Mouse (Mus musculus): ENCODE measurements around the gene Nup155. TPM values are rescaled to one million over a fixed set of nuclear protein-coding genes. Genes with fewer than 3 reads are reported as not detected.
"Not testable (repeated sequence)": the region's sequence is repeated elsewhere in the genome, so short reads cannot be mapped to it uniquely, and the experiment has no call there.

The Nup155 gene
- total and polyA plus RNA-seq, 3 experiments, result 5.0 to 95.7 (median 87.6) TPM

DNA sequence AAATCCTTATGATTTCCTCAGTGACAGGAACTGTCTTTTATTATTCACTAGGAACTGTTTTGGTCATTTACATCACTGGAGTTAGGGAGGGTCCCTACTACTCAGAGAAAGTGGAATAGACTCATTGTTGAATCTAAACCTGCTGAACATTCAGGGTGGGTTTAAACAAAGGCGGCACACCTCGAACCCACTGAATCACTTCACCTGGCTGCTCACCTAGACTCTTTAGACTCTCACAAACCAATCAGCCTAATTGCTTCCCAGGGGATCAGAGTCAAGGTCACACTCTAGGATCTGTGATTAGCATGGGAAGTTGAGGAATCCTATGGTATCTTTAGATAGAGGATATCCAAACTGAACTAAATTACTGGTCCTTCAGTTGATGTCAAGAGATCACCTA is 18.4 kb upstream of the Nup155 start:
- Histone ChIP-seq H3K9me3 (replicated peaks) (no peaks in the 10 kb centered on the region), H3K36me3 (replicated peaks) (peaks cover 67% of the 10 kb centered on the region), H3K27me3 (ENCODE audit: insufficient read depth, low read length) (no peaks in the 10 kb centered on the region), H3K4me3 (ENCODE audit: low read depth, low read length) (no peak overlapping the region), H3K4me1 (ENCODE audit: insufficient read depth, low read depth, low read length) (0 out of 2 replicates have a peak, but pooled peaks cover under 1% of the 10 kb centered on the region)
- DNase-seq (ENCODE audit: low spot score) (no peak), ATAC-seq (ENCODE audit: extremely low read depth, insufficient number of reproducible peaks, low FRiP score, poor library complexity, severe bottlenecking) (no peak)
- no peak for TF ChIP-seq TAL1 (conservative IDR thresholded peaks at IDR 0.05; ENCODE audit: low read depth, low read length)
- TF ChIP-seq GATA1 (IDR thresholded peaks at IDR 0.05; ENCODE audit: borderline replicate concordance, low read length), result no peak
- TF ChIP-seq GATA2 (IDR thresholded peaks at IDR 0.05; ENCODE audit: borderline replicate concordance, low read depth, low read length), result no peak
- no peak for TF ChIP-seq POLR2AphosphoS5 (IDR thresholded peaks at IDR 0.05; ENCODE audit: insufficient replicate concordance, low read depth, low read length)
- TF ChIP-seq CTCF (IDR thresholded peaks at IDR 0.05; ENCODE audit: low read depth, low read length), result no peak

- not testable (repeated sequence) for H3K27me3 ChIP-seq (ENCODE audit: insufficient read depth, low read length); H3K4me3 ChIP-seq (ENCODE audit: low read depth, low read length); DNase-seq (ENCODE audit: low spot score); ATAC-seq (ENCODE audit: extremely low read depth, insufficient number of reproducible peaks, low FRiP score, poor library complexity, severe bottlenecking); H3K4me1 ChIP-seq (ENCODE audit: insufficient read depth, low read depth, low read length); H3K9me3 ChIP-seq (replicated peaks)
- H3K36me3 ChIP-seq (replicated peaks), result peaks cover 66% of the 10 kb centered on the region
Observed at GRCm38 (mm10) chr15:8092668-8093067, 16.4 kb upstream of the Nup155 start.

DNA sequence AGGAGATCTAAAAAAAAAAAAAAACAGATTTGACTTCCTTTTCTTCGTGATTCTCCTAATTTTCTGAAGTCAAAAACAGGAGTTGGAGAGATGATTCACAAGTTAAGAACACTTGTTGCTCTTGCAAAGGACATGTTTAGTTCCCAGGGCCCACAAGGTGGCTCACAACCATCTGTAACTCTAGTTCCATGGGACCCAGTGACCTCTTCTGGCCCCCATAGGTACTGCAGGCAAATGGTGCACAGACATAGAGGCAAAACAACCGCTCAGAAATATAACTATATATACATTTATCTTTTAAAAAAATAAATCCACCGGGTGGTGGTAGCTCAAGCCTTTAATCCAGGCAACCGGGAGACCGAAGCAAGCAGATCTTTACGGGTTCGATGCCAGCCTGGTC is 11.2 kb upstream of the Nup155 start:
- peak overlapping the region; percentile 88 for H3K4me3 ChIP-seq (ENCODE audit: low read depth, low read length)
- DNase-seq (ENCODE audit: low spot score) (peak; percentile 7), ATAC-seq (ENCODE audit: extremely low read depth, insufficient number of reproducible peaks, low FRiP score, poor library complexity, severe bottlenecking) (no peak)
- H3K27me3 ChIP-seq (ENCODE audit: insufficient read depth, low read length), result no peaks in the 10 kb centered on the region
- TF ChIP-seq GATA2 (IDR thresholded peaks at IDR 0.05; ENCODE audit: borderline replicate concordance, low read depth, low read length), result no peak
- TF ChIP-seq TAL1 (conservative IDR thresholded peaks at IDR 0.05; ENCODE audit: low read depth, low read length), result no peak
- peak; percentile 40; the same call in 1 of the 2 replicates for TF ChIP-seq CTCF (IDR thresholded peaks at IDR 0.05; ENCODE audit: low read depth, low read length)
- no peak for TF ChIP-seq POLR2AphosphoS5 (IDR thresholded peaks at IDR 0.05; ENCODE audit: insufficient replicate concordance, low read depth, low read length)
- no peak for TF ChIP-seq GATA1 (IDR thresholded peaks at IDR 0.05; ENCODE audit: borderline replicate concordance, low read length)
- H3K4me1 ChIP-seq (ENCODE audit: insufficient read depth, low read depth, low read length), result peaks cover 16% of the 10 kb centered on the region
- peaks cover 39% of the 10 kb centered on the region for H3K36me3 ChIP-seq (replicated peaks)
- H3K9me3 ChIP-seq (replicated peaks), result no peaks in the 10 kb centered on the region

- Histone ChIP-seq H3K9me3 (replicated peaks) (no peaks in the 10 kb centered on the region), H3K4me3 (ENCODE audit: low read depth, low read length) (peak within 1 kb of the TSS; percentile 88), H3K36me3 (replicated peaks) (peaks cover 28% of the 10 kb centered on the region), H3K4me1 (ENCODE audit: insufficient read depth, low read depth, low read length) (peaks cover 23% of the 10 kb centered on the region), H3K27me3 (ENCODE audit: insufficient read depth, low read length) (no peaks in the 10 kb centered on the region)
- ATAC-seq (ENCODE audit: extremely low read depth, insufficient number of reproducible peaks, low FRiP score, poor library complexity, severe bottlenecking) (peak; percentile 72), DNase-seq (ENCODE audit: low spot score) (peak; percentile 81)
- TF ChIP-seq CTCF (IDR thresholded peaks at IDR 0.05; ENCODE audit: low read depth, low read length), result peak; percentile 82
- TF ChIP-seq GATA2 (IDR thresholded peaks at IDR 0.05; ENCODE audit: borderline replicate concordance, low read depth, low read length), result no peak
Observed at GRCm38 (mm10) chr15:8098774-8099749, 10.0 kb upstream of the Nup155 start, which contains the start of gene Wdr70. Wdr70 (minus strand) TSS chr15:8099209.

GRCm38 (mm10) chr15:8101975-8102542 is 7.0 kb upstream of the Nup155 start:
- not testable (repeated sequence) for H3K9me3 ChIP-seq (replicated peaks); H3K4me3 ChIP-seq (ENCODE audit: low read depth, low read length); ATAC-seq (ENCODE audit: extremely low read depth, insufficient number of reproducible peaks, low FRiP score, poor library complexity, severe bottlenecking); DNase-seq (ENCODE audit: low spot score); H3K27me3 ChIP-seq (ENCODE audit: insufficient read depth, low read length); H3K36me3 ChIP-seq (replicated peaks)
- peaks cover 22% of the 10 kb centered on the region for H3K4me1 ChIP-seq (ENCODE audit: insufficient read depth, low read depth, low read length)

DNA sequence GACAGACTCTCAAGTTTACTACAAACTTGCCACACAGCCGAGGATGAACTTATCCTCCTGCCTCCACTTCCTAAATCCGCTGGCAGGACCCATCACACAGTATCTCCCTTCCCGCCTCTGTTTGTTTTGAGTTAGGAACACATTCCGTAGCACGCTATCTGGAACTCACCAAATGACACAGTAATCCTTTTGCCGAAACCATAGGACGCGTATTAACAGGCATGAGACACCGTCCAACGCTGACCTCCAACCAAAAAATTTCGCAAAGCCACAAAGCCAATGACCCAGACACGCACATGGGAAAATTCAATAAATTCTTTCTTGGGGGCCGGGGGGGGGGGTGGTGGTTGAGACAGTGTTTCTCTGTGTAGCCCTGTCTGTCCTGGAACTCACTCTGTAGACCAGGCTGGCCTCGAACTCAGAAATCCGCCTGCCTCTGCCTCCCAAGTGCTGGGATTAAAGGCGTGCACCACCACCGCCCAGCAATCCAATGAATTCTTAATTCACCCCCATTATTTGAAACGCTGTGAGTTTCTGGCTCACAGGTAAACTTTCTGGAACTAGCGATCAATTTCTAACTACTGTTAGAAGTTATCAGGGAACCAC is 610 bp upstream of the Nup155 start:
- Histone ChIP-seq H3K27me3 (ENCODE audit: insufficient read depth, low read length) (no peaks in the 10 kb centered on the region), H3K4me3 (ENCODE audit: low read depth, low read length) (peak overlapping the region; percentile 79), H3K9me3 (replicated peaks) (no peaks in the 10 kb centered on the region), H3K36me3 (replicated peaks) (peaks cover 27% of the 10 kb centered on the region), H3K4me1 (ENCODE audit: insufficient read depth, low read depth, low read length) (peaks cover 44% of the 10 kb centered on the region)
- DNase-seq (ENCODE audit: low spot score) (no peak), ATAC-seq (ENCODE audit: extremely low read depth, insufficient number of reproducible peaks, low FRiP score, poor library complexity, severe bottlenecking) (no peak)
- TF ChIP-seq GATA1 (IDR thresholded peaks at IDR 0.05; ENCODE audit: borderline replicate concordance, low read length) (no peak), GATA2 (IDR thresholded peaks at IDR 0.05; ENCODE audit: borderline replicate concordance, low read depth, low read length) (no peak), CTCF (IDR thresholded peaks at IDR 0.05; ENCODE audit: low read depth, low read length) (no peak), POLR2AphosphoS5 (IDR thresholded peaks at IDR 0.05; ENCODE audit: insufficient replicate concordance, low read depth, low read length) (no peak), TAL1 (conservative IDR thresholded peaks at IDR 0.05; ENCODE audit: low read depth, low read length) (no peak)

Measured in G1E (cell line).